Mouse (Mus musculus): Measurements from ENCODE around the gene B3galt2.

DNA sequence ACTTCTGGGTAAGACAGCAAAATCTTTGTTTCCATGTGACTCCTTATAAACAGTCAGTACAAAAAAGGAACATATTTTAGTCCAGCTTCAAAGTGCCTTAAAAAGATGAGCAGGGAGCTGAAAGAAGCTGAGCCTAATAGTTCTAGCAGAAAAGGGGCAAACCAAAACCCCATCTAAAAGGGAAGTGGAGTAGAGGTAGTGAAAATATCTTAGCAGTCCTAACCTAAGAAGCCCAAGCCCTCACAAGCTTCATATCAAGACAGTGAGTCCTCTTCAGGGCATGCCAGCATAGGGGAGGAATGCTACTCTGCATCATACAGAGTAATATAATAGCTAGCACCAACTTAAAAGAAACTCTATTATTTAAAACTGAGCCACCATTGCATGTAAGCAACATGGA, 18.5 kb upstream of the B3galt2 start:
- TF ChIP-seq CTCF (IDR thresholded peaks at IDR 0.05; ENCODE audit: borderline replicate concordance, insufficient read depth, low read length) = no peak
- no peak for TF ChIP-seq POLR2A (IDR thresholded peaks at IDR 0.05; ENCODE audit: low read depth, low read length)

Data from embryonic fibroblast, embryonic 13.5 days (primary cell).